Mouse (Mus musculus): Measurements from ENCODE around the gene Olfr1413. TPM values are rescaled to one million over a fixed set of nuclear protein-coding genes. Genes with fewer than 3 reads are reported as not detected.

Olfr1413 gene
- polyA plus RNA-seq (2011; ENCODE audit: insufficient read length, low read depth, missing spikeins) = not detected in 2 replicates

GRCm38 (mm10) chr1:92571022-92571421 is at the start of gene Olfr1413:
Gene Olfr1413, plus strand, starts transcription at chr1:92571322.
- no peaks in the 10 kb centered on the region for H3K4me1 ChIP-seq (ENCODE audit: control insufficient read depth, insufficient read depth, low read length)
- TF ChIP-seq CTCF (IDR thresholded peaks at IDR 0.05; ENCODE audit: borderline replicate concordance, insufficient read depth, low read length) (no peak), POLR2A (IDR thresholded peaks at IDR 0.05; ENCODE audit: low read depth, low read length) (no peak)
- no peak within 1 kb of the TSS for H3K4me3 ChIP-seq (ENCODE audit: insufficient read depth, low read length)
- no peak within 1 kb of the TSS for H3K27ac ChIP-seq (ENCODE audit: insufficient read depth, low read length)

- TF ChIP-seq POLR2A (IDR thresholded peaks at IDR 0.05; ENCODE audit: low read depth, low read length) (no peak), CTCF (IDR thresholded peaks at IDR 0.05; ENCODE audit: borderline replicate concordance, insufficient read depth, low read length) (0 out of 2 replicates have a peak, but pooled peaks have one; percentile 1)
- H3K4me1 ChIP-seq (ENCODE audit: control insufficient read depth, insufficient read depth, low read length) = no peaks in the 10 kb centered on the region
- no peak overlapping the region for H3K4me3 ChIP-seq (ENCODE audit: insufficient read depth, low read length)
- no peak overlapping the region for H3K27ac ChIP-seq (ENCODE audit: insufficient read depth, low read length)
Measured at GRCm38 (mm10) chr1:92521376-92521775, 49.7 kb upstream of the Olfr1413 start.

- H3K4me1 ChIP-seq (ENCODE audit: control insufficient read depth, insufficient read depth, low read length) = no peaks in the 10 kb centered on the region
- no peak for TF ChIP-seq POLR2A (IDR thresholded peaks at IDR 0.05; ENCODE audit: low read depth, low read length)
- no peak for TF ChIP-seq CTCF (IDR thresholded peaks at IDR 0.05; ENCODE audit: borderline replicate concordance, insufficient read depth, low read length)
- no peak overlapping the region for H3K27ac ChIP-seq (ENCODE audit: insufficient read depth, low read length)
- H3K4me3 ChIP-seq (ENCODE audit: insufficient read depth, low read length) = no peak overlapping the region
Measured at GRCm38 (mm10) chr1:92523764-92524163, 47.4 kb upstream of the Olfr1413 start.

GRCm38 (mm10) chr1:92536972-92537371 is 34.1 kb upstream of the Olfr1413 start:
- Histone ChIP-seq H3K4me3 (ENCODE audit: insufficient read depth, low read length) (no peak overlapping the region), H3K4me1 (ENCODE audit: control insufficient read depth, insufficient read depth, low read length) (no peaks in the 10 kb centered on the region), H3K27ac (ENCODE audit: insufficient read depth, low read length) (no peak overlapping the region)
- TF ChIP-seq POLR2A (IDR thresholded peaks at IDR 0.05; ENCODE audit: low read depth, low read length) (no peak), CTCF (IDR thresholded peaks at IDR 0.05; ENCODE audit: borderline replicate concordance, insufficient read depth, low read length) (no peak)

GRCm38 (mm10) chr1:92539071-92539470 is 32.1 kb upstream of the Olfr1413 start:
- H3K4me3 ChIP-seq (ENCODE audit: insufficient read depth, low read length) = no peak overlapping the region
- H3K4me1 ChIP-seq (ENCODE audit: control insufficient read depth, insufficient read depth, low read length) = no peaks in the 10 kb centered on the region
- no peak overlapping the region for H3K27ac ChIP-seq (ENCODE audit: insufficient read depth, low read length)
- TF ChIP-seq POLR2A (IDR thresholded peaks at IDR 0.05; ENCODE audit: low read depth, low read length) = no peak
- no peak for TF ChIP-seq CTCF (IDR thresholded peaks at IDR 0.05; ENCODE audit: borderline replicate concordance, insufficient read depth, low read length)

DNA sequence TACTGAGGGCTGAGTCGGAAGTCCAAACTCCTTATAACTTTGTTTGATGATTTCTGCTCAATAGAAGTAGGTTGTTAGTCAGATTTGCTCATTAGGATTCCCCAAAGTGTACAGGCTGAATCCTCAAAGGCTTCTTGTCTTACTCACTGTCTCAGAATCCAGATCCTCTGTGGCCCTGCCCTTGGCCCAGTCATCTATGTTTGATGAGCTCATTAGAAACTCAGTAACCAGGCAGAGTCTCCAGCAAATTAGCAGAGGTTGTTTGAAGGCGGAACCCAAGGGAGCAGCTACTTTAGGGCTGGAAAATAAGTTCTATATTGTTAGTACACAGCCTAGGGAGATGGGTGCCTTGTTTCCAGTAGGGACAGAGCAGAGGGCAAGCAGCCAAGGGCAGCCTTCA is 25.2 kb upstream of the Olfr1413 start:
- no peak overlapping the region for H3K4me3 ChIP-seq (ENCODE audit: insufficient read depth, low read length)
- no peaks in the 10 kb centered on the region for H3K4me1 ChIP-seq (ENCODE audit: control insufficient read depth, insufficient read depth, low read length)
- TF ChIP-seq POLR2A (IDR thresholded peaks at IDR 0.05; ENCODE audit: low read depth, low read length) = no peak
- no peak for TF ChIP-seq CTCF (IDR thresholded peaks at IDR 0.05; ENCODE audit: borderline replicate concordance, insufficient read depth, low read length)
- no peak overlapping the region for H3K27ac ChIP-seq (ENCODE audit: insufficient read depth, low read length)

GRCm38 (mm10) chr1:92585479-92585878 is 14.4 kb downstream of the Olfr1413 start, which contains the start of gene Olfr1412:
Gene Olfr1412, plus strand, starts transcription at chr1:92585779.
- Histone ChIP-seq H3K27ac (ENCODE audit: insufficient read depth, low read length) (no peak within 1 kb of the TSS), H3K4me1 (ENCODE audit: control insufficient read depth, insufficient read depth, low read length) (no peaks in the 10 kb centered on the region), H3K4me3 (ENCODE audit: insufficient read depth, low read length) (no peak within 1 kb of the TSS)
- TF ChIP-seq CTCF (IDR thresholded peaks at IDR 0.05; ENCODE audit: borderline replicate concordance, insufficient read depth, low read length) (no peak), POLR2A (IDR thresholded peaks at IDR 0.05; ENCODE audit: low read depth, low read length) (no peak)

DNA sequence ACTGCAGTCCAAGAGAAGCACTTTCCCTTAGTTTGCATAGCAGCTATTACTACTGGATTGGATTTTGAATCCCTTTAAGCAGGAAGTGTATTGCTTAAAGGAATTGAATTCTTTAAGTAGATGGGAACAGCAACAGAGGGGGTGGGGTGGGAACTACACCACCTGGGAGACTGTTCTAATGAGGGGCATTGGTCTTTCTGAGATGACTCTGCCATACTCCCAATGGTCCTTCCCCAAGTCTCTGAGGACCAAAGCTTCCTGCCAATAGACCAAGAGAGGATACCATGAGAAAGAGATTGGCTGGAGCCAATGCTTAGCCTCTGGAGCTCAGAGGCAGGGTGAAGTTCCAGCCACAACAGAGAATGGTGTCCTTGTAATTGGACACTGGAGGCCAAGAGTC is 23.0 kb downstream of the Olfr1413 start, which contains the start of gene Olfr1411:
TSS of gene Olfr1411 (plus strand) at position 301 of the 400 bp plus-strand sequence.
- no peak for TF ChIP-seq CTCF (IDR thresholded peaks at IDR 0.05; ENCODE audit: borderline replicate concordance, insufficient read depth, low read length)
- no peak for TF ChIP-seq POLR2A (IDR thresholded peaks at IDR 0.05; ENCODE audit: low read depth, low read length)
- Histone ChIP-seq H3K4me3 (ENCODE audit: insufficient read depth, low read length) (no peak within 1 kb of the TSS), H3K4me1 (ENCODE audit: control insufficient read depth, insufficient read depth, low read length) (no peaks in the 10 kb centered on the region), H3K27ac (ENCODE audit: insufficient read depth, low read length) (no peak within 1 kb of the TSS)

DNA sequence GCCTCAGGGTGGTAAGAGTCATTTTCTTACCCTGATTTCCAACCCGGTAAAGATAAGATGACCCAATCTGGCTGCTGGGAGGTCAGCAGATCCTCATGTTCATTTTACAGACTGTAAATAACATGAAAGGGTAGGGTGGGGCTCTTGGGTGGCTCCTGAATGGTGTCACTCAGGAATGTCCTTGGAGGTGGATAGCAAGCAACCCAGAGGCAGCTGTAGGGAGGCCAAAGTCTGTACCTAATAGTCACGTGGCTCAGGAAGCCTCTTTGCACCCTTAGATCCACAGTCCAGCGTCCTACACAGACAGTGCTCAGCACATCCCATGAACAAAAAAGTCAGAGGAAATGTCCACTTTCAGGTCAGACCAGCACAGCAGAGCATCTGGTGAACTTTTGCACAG is 24.9 kb downstream of the Olfr1413 start:
- Histone ChIP-seq H3K4me1 (ENCODE audit: control insufficient read depth, insufficient read depth, low read length) (no peaks in the 10 kb centered on the region), H3K4me3 (ENCODE audit: insufficient read depth, low read length) (no peak overlapping the region), H3K27ac (ENCODE audit: insufficient read depth, low read length) (no peak overlapping the region)
- no peak for TF ChIP-seq POLR2A (IDR thresholded peaks at IDR 0.05; ENCODE audit: low read depth, low read length)
- TF ChIP-seq CTCF (IDR thresholded peaks at IDR 0.05; ENCODE audit: borderline replicate concordance, insufficient read depth, low read length) = no peak

- TF ChIP-seq POLR2A (IDR thresholded peaks at IDR 0.05; ENCODE audit: low read depth, low read length) = no peak
- no peak for TF ChIP-seq CTCF (IDR thresholded peaks at IDR 0.05; ENCODE audit: borderline replicate concordance, insufficient read depth, low read length)
Measured at GRCm38 (mm10) chr1:92605482-92605881, 34.4 kb downstream of the Olfr1413 start, which contains the start of gene Olfr1410. Gene Olfr1410, plus strand, starts transcription at chr1:92605782.

More at GRCm38 (mm10) chr1:92605482-92605881, 34.4 kb downstream of the Olfr1413 start, which contains the start of gene Olfr1410:
- Histone ChIP-seq H3K4me3 (ENCODE audit: insufficient read depth, low read length) (no peak within 1 kb of the TSS), H3K27ac (ENCODE audit: insufficient read depth, low read length) (no peak within 1 kb of the TSS), H3K4me1 (ENCODE audit: control insufficient read depth, insufficient read depth, low read length) (no peaks in the 10 kb centered on the region)

Data from embryonic fibroblast, embryonic 13.5 days (primary cell).